Mouse (Mus musculus) midbrain, embryonic 10.5 days (tissue): ENCODE measurements around the gene Tomm70a. TPM values are rescaled to one million over a fixed set of nuclear protein-coding genes. Genes with fewer than 3 reads are reported as not detected.
A peak's percentile ranks its signal among the peaks of the same experiment; 100 is the strongest.
"Not testable (repeated sequence)": the region's sequence is repeated elsewhere in the genome, so short reads cannot be mapped to it uniquely, and the experiment has no call there.

Experiments used
- DNase-seq: peaks from one replicate; pipeline ENCODE4 v3.0.0-alpha.2; 2017; ENCODE audit warnings: low spot score
- H3K27ac ChIP-seq: fragments of 300-500 bp; sonication (generic); replicated peaks from 2 replicates; pipeline ENCODE4 v1.5.1; 2016; ENCODE audit warnings: mild to moderate bottlenecking
- H3K27me3 ChIP-seq: fragments of 300-500 bp; sonication (generic); 2 replicates; pipeline ENCODE4 v1.6.1; 2016; ENCODE audit warnings: low read depth, mild to moderate bottlenecking; ENCODE audit not compliant: poor library complexity, severe bottlenecking
- H3K36me3 ChIP-seq: fragments of 300-500 bp; sonication (generic); 2 replicates; pipeline ENCODE4 v1.6.1; 2016; ENCODE audit warnings: mild to moderate bottlenecking, moderate library complexity
- H3K4me1 ChIP-seq: fragments of 300-500 bp; sonication (generic); 2 replicates; pipeline ENCODE4 v1.6.1; 2016
- H3K4me3 ChIP-seq: fragments of 300-500 bp; sonication (generic); 2 replicates; pipeline ENCODE4 v1.5.1; 2016; ENCODE audit warnings: mild to moderate bottlenecking, moderate library complexity
- H3K9me3 ChIP-seq: fragments of 300-500 bp; sonication (generic); replicated peaks from 2 replicates; pipeline ENCODE4 v1.6.1; 2016; ENCODE audit warnings: mild to moderate bottlenecking
- WGBS: fragments of 180-500 bp; shearing (Covaris S2); methylation state at CpG from one replicate; pipeline ENCODE4 v1.1.7; 2016; 5-methylcytosine and 5-hydroxymethylcytosine counted together
- polyA plus RNA-seq: library from polyadenylated mRNA; unstranded; fragments of >200 nt; fragmentation: Nextera tagmentation; extraction: Ambion mirVana; gene quantifications from 2 replicates; pipeline ENCODE4 v1.2.1, GENCODE M21; 2016

The Tomm70a gene
- polyA plus RNA-seq, 1 experiment from 2014 or later = 51.0 TPM

- WGBS = 78% methylated on average over 7 of the region's 7 CpGs
- Histone ChIP-seq H3K4me3 (no peak overlapping the region), H3K4me1 (no peaks in the 10 kb centered on the region), H3K27ac (no peak overlapping the region), H3K27me3 (no peaks in the 10 kb centered on the region), H3K9me3 (no peaks in the 10 kb centered on the region), H3K36me3 (peaks cover 75% of the 10 kb centered on the region)
- no peak for DNase-seq
Observed at GRCm38 (mm10) chr16:57159835-57160234, 38.3 kb downstream of the Tomm70a start.

- H3K27me3 ChIP-seq = no peaks in the 10 kb centered on the region
Observed at GRCm38 (mm10) chr16:57162841-57163240, 41.3 kb downstream of the Tomm70a start.

GRCm38 (mm10) chr16:57163694-57164093 lies 42.2 kb downstream of the Tomm70a start:
- peaks cover 40% of the 10 kb centered on the region for H3K36me3 ChIP-seq
- no peak for DNase-seq
- H3K4me1 ChIP-seq = peaks cover 23% of the 10 kb centered on the region
- no peak overlapping the region for H3K4me3 ChIP-seq
- 95% methylated on average over 1 of the region's 1 CpGs for WGBS
- H3K27me3 ChIP-seq = no peaks in the 10 kb centered on the region
- no peak overlapping the region for H3K27ac ChIP-seq
- H3K9me3 ChIP-seq = no peaks in the 10 kb centered on the region

More at GRCm38 (mm10) chr16:57162841-57163240, 41.3 kb downstream of the Tomm70a start:
- H3K9me3 ChIP-seq = no peaks in the 10 kb centered on the region
- no peak overlapping the region for H3K4me3 ChIP-seq
- no peak for DNase-seq
- H3K4me1 ChIP-seq = peaks cover 14% of the 10 kb centered on the region
- no peak overlapping the region for H3K27ac ChIP-seq
- 95% methylated on average over 5 of the region's 5 CpGs for WGBS
- peaks cover 48% of the 10 kb centered on the region for H3K36me3 ChIP-seq

- Histone ChIP-seq H3K36me3 (peaks cover 30% of the 10 kb centered on the region), H3K9me3 (no peaks in the 10 kb centered on the region), H3K4me3 (no peak overlapping the region), H3K27ac (no peak overlapping the region), H3K4me1 (peaks cover 33% of the 10 kb centered on the region), H3K27me3 (no peaks in the 10 kb centered on the region)
- DNase-seq = no peak
- 97% methylated on average over 5 of the region's 5 CpGs for WGBS
Observed at GRCm38 (mm10) chr16:57165157-57165556, 43.7 kb downstream of the Tomm70a start.

- peak overlapping the region; percentile 84 for H3K4me3 ChIP-seq
- no peak for DNase-seq
Observed at GRCm38 (mm10) chr16:57166086-57166485, 44.6 kb downstream of the Tomm70a start.

GRCm38 (mm10) chr16:57166611-57167513 lies 45.4 kb downstream of the Tomm70a start, which contains the start of gene Nit2:
Gene Nit2 (minus strand): TSS chr16:57167341.
- peaks cover 33% of the 10 kb centered on the region for H3K4me1 ChIP-seq
- H3K9me3 ChIP-seq = no peaks in the 10 kb centered on the region
- no peaks in the 10 kb centered on the region for H3K27me3 ChIP-seq
- H3K36me3 ChIP-seq = peaks cover 23% of the 10 kb centered on the region
- peak within 1 kb of the TSS; percentile 84 for H3K4me3 ChIP-seq
- WGBS = under 1% methylated on average over 58 of the region's 58 CpGs
- H3K27ac ChIP-seq = peak within 1 kb of the TSS; percentile 92
- peak; percentile 94 for DNase-seq

More at GRCm38 (mm10) chr16:57166086-57166485, 44.6 kb downstream of the Tomm70a start:
- WGBS = 88% methylated on average over 6 of the region's 6 CpGs
- H3K27ac ChIP-seq = no peak overlapping the region
- H3K27me3 ChIP-seq = no peaks in the 10 kb centered on the region
- H3K4me1 ChIP-seq = peaks cover 33% of the 10 kb centered on the region
- peaks cover 24% of the 10 kb centered on the region for H3K36me3 ChIP-seq
- no peaks in the 10 kb centered on the region for H3K9me3 ChIP-seq

- WGBS = 39% methylated on average over 5 of the region's 5 CpGs
- peak overlapping the region; percentile 92 for H3K27ac ChIP-seq
Observed at GRCm38 (mm10) chr16:57167514-57167912, 46.0 kb downstream of the Tomm70a start.

GRCm38 (mm10) chr16:57168236-57168635 lies 46.7 kb downstream of the Tomm70a start:
- no peaks in the 10 kb centered on the region for H3K27me3 ChIP-seq
- H3K4me1 ChIP-seq = peaks cover 33% of the 10 kb centered on the region
- WGBS = 46% methylated on average over 4 of the region's 4 CpGs
- peak overlapping the region; percentile 84; the same call in 1 of the 2 replicates for H3K4me3 ChIP-seq
- H3K36me3 ChIP-seq = peaks cover 19% of the 10 kb centered on the region
- peak overlapping the region; percentile 92 for H3K27ac ChIP-seq
- no peaks in the 10 kb centered on the region for H3K9me3 ChIP-seq
- DNase-seq = peak; percentile 44

More at GRCm38 (mm10) chr16:57167514-57167912, 46.0 kb downstream of the Tomm70a start:
- Histone ChIP-seq H3K4me1 (peaks cover 33% of the 10 kb centered on the region), H3K4me3 (peak overlapping the region; percentile 84), H3K9me3 (no peaks in the 10 kb centered on the region), H3K36me3 (peaks cover 20% of the 10 kb centered on the region), H3K27me3 (no peaks in the 10 kb centered on the region)
- DNase-seq = no peak

GRCm38 (mm10) chr16:57171161-57171560 lies 49.7 kb downstream of the Tomm70a start:
- Histone ChIP-seq H3K4me3 (no peak overlapping the region), H3K4me1 (peaks cover 32% of the 10 kb centered on the region), H3K36me3 (peaks cover 25% of the 10 kb centered on the region), H3K27me3 (no peaks in the 10 kb centered on the region), H3K9me3 (no peaks in the 10 kb centered on the region), H3K27ac (no peak overlapping the region)
- DNase-seq = no peak
- 93% methylated on average over 8 of the region's 8 CpGs for WGBS

- WGBS = 94% methylated on average over 6 of the region's 6 CpGs
- Histone ChIP-seq H3K4me3 (no peak overlapping the region), H3K27me3 (no peaks in the 10 kb centered on the region), H3K4me1 (peaks cover 29% of the 10 kb centered on the region), H3K36me3 (peaks cover 28% of the 10 kb centered on the region), H3K27ac (no peak overlapping the region), H3K9me3 (no peaks in the 10 kb centered on the region)
- DNase-seq = no peak
Observed at GRCm38 (mm10) chr16:57171570-57171969, 50.1 kb downstream of the Tomm70a start.

- not testable (repeated sequence) for DNase-seq, H3K4me1 ChIP-seq, H3K27ac ChIP-seq, H3K9me3 ChIP-seq, H3K27me3 ChIP-seq, H3K4me3 ChIP-seq
- H3K36me3 ChIP-seq = peaks cover 36% of the 10 kb centered on the region
Observed at GRCm38 (mm10) chr16:57174480-57174879, 53.0 kb downstream of the Tomm70a start.

- H3K36me3 ChIP-seq = peaks cover 38% of the 10 kb centered on the region
- H3K4me1 ChIP-seq = peaks cover 4% of the 10 kb centered on the region; the same call in 1 of the 2 replicates
- 70% methylated on average over 2 of the region's 2 CpGs for WGBS
- H3K9me3 ChIP-seq = no peaks in the 10 kb centered on the region
- DNase-seq = no peak
- H3K27ac ChIP-seq = no peak overlapping the region
- H3K27me3 ChIP-seq = no peaks in the 10 kb centered on the region
- H3K4me3 ChIP-seq = no peak overlapping the region
Observed at GRCm38 (mm10) chr16:57175751-57176150, 54.2 kb downstream of the Tomm70a start.

GRCm38 (mm10) chr16:57176276-57176675 lies 54.8 kb downstream of the Tomm70a start:
- Histone ChIP-seq H3K4me3 (no peak overlapping the region), H3K36me3 (peaks cover 37% of the 10 kb centered on the region), H3K27me3 (no peaks in the 10 kb centered on the region), H3K9me3 (no peaks in the 10 kb centered on the region), H3K27ac (no peak overlapping the region), H3K4me1 (peaks cover 4% of the 10 kb centered on the region; the same call in 1 of the 2 replicates)
- 90% methylated on average over 7 of the region's 7 CpGs for WGBS
- no peak for DNase-seq
